Mouse (Mus musculus): ENCODE results near the gene Apol11b. TPM values are rescaled to one million over a fixed set of nuclear protein-coding genes. Genes with fewer than 3 reads are reported as not detected.
"Not testable (repeated sequence)": the region's sequence is repeated elsewhere in the genome, so short reads cannot be mapped to it uniquely, and the experiment has no call there.

The Apol11b gene
- 0.27 and 0.37 TPM in 2 replicates for total RNA-seq (2014; rRNA removed)
- polyA plus RNA-seq (2012; rRNA removed), result 0.04 TPM in 1 of 2 replicates, not detected in the other

GRCm38 (mm10) chr15:77643176-77643575, at the start of gene Apol11b:
TSS of gene Apol11b (minus strand) at chr15:77643286.
- H3K27ac ChIP-seq (replicated peaks; ENCODE audit: insufficient read depth, low read depth, low read length); H3K79me2 ChIP-seq (ENCODE audit: control insufficient read depth, insufficient read depth, low read length); H3K27me3 ChIP-seq (ENCODE audit: control insufficient read depth, insufficient read depth, low read length); H3K4me3 ChIP-seq (ENCODE audit: insufficient read depth, low read depth, low read length); H3K9ac ChIP-seq (ENCODE audit: low read depth, low read length); H3K36me3 ChIP-seq (ENCODE audit: control insufficient read depth, insufficient read depth, low read length); DNase-seq (ENCODE audit: extremely low read depth, low read depth, low spot score); H3K4me1 ChIP-seq (ENCODE audit: control insufficient read depth, insufficient read depth, low read length): not testable (repeated sequence)
- WGBS, result 71% methylated on average over 2 of the region's 2 CpGs

- DNase-seq (ENCODE audit: extremely low read depth, low read depth, low spot score); H3K27ac ChIP-seq (replicated peaks; ENCODE audit: insufficient read depth, low read depth, low read length); H3K79me2 ChIP-seq (ENCODE audit: control insufficient read depth, insufficient read depth, low read length); H3K36me3 ChIP-seq (ENCODE audit: control insufficient read depth, insufficient read depth, low read length); H3K27me3 ChIP-seq (ENCODE audit: control insufficient read depth, insufficient read depth, low read length); H3K4me1 ChIP-seq (ENCODE audit: control insufficient read depth, insufficient read depth, low read length); H3K4me3 ChIP-seq (ENCODE audit: insufficient read depth, low read depth, low read length); H3K9ac ChIP-seq (ENCODE audit: low read depth, low read length): not testable (repeated sequence)
- WGBS, result 12% methylated on average over 20 of the region's 20 CpGs
Observed at GRCm38 (mm10) chr15:77691532-77692311, 48.6 kb upstream of the Apol11b start.

- WGBS, result 13% methylated on average over 11 of the region's 11 CpGs
- H3K9ac ChIP-seq (ENCODE audit: low read depth, low read length); H3K27me3 ChIP-seq (ENCODE audit: control insufficient read depth, insufficient read depth, low read length); H3K79me2 ChIP-seq (ENCODE audit: control insufficient read depth, insufficient read depth, low read length); H3K27ac ChIP-seq (replicated peaks; ENCODE audit: insufficient read depth, low read depth, low read length); H3K4me3 ChIP-seq (ENCODE audit: insufficient read depth, low read depth, low read length); DNase-seq (ENCODE audit: extremely low read depth, low read depth, low spot score); H3K4me1 ChIP-seq (ENCODE audit: control insufficient read depth, insufficient read depth, low read length); H3K36me3 ChIP-seq (ENCODE audit: control insufficient read depth, insufficient read depth, low read length): not testable (repeated sequence)
- TF ChIP-seq CTCF (IDR thresholded peaks at IDR 0.05; ENCODE audit: low read depth, low read length), result peak; percentile 68
Observed at GRCm38 (mm10) chr15:77683944-77684343, 40.9 kb upstream of the Apol11b start.

- not testable (repeated sequence) for H3K79me2 ChIP-seq (ENCODE audit: control insufficient read depth, insufficient read depth, low read length); H3K27ac ChIP-seq (replicated peaks; ENCODE audit: insufficient read depth, low read depth, low read length); H3K4me3 ChIP-seq (ENCODE audit: insufficient read depth, low read depth, low read length); H3K27me3 ChIP-seq (ENCODE audit: control insufficient read depth, insufficient read depth, low read length); DNase-seq (ENCODE audit: extremely low read depth, low read depth, low spot score); H3K36me3 ChIP-seq (ENCODE audit: control insufficient read depth, insufficient read depth, low read length); H3K9ac ChIP-seq (ENCODE audit: low read depth, low read length); H3K4me1 ChIP-seq (ENCODE audit: control insufficient read depth, insufficient read depth, low read length)
- 72% methylated on average over 1 of the region's 1 CpGs for WGBS
Observed at GRCm38 (mm10) chr15:77674081-77674480, 31.0 kb upstream of the Apol11b start.

- H3K4me1 ChIP-seq (ENCODE audit: control insufficient read depth, insufficient read depth, low read length); H3K27ac ChIP-seq (replicated peaks; ENCODE audit: insufficient read depth, low read depth, low read length); H3K79me2 ChIP-seq (ENCODE audit: control insufficient read depth, insufficient read depth, low read length); H3K27me3 ChIP-seq (ENCODE audit: control insufficient read depth, insufficient read depth, low read length); H3K4me3 ChIP-seq (ENCODE audit: insufficient read depth, low read depth, low read length); H3K36me3 ChIP-seq (ENCODE audit: control insufficient read depth, insufficient read depth, low read length); DNase-seq (ENCODE audit: extremely low read depth, low read depth, low spot score); H3K9ac ChIP-seq (ENCODE audit: low read depth, low read length): not testable (repeated sequence)
- 87% methylated on average over 2 of the region's 2 CpGs for WGBS
Observed at GRCm38 (mm10) chr15:77661841-77662240, 18.8 kb upstream of the Apol11b start.

- not testable (repeated sequence) for H3K27ac ChIP-seq (replicated peaks; ENCODE audit: insufficient read depth, low read depth, low read length)
- WGBS, result 17% methylated on average over 1 of the region's 1 CpGs
Observed at GRCm38 (mm10) chr15:77659773-77660172, 16.7 kb upstream of the Apol11b start.

GRCm38 (mm10) chr15:77651143-77651542, 8.1 kb upstream of the Apol11b start:
- H3K36me3 ChIP-seq (ENCODE audit: control insufficient read depth, insufficient read depth, low read length); H3K4me3 ChIP-seq (ENCODE audit: insufficient read depth, low read depth, low read length); H3K79me2 ChIP-seq (ENCODE audit: control insufficient read depth, insufficient read depth, low read length); H3K4me1 ChIP-seq (ENCODE audit: control insufficient read depth, insufficient read depth, low read length); H3K9ac ChIP-seq (ENCODE audit: low read depth, low read length); H3K27me3 ChIP-seq (ENCODE audit: control insufficient read depth, insufficient read depth, low read length); DNase-seq (ENCODE audit: extremely low read depth, low read depth, low spot score); H3K27ac ChIP-seq (replicated peaks; ENCODE audit: insufficient read depth, low read depth, low read length): not testable (repeated sequence)

More at GRCm38 (mm10) chr15:77659773-77660172, 16.7 kb upstream of the Apol11b start:
- not testable (repeated sequence) for H3K27me3 ChIP-seq (ENCODE audit: control insufficient read depth, insufficient read depth, low read length); DNase-seq (ENCODE audit: extremely low read depth, low read depth, low spot score); H3K4me3 ChIP-seq (ENCODE audit: insufficient read depth, low read depth, low read length); H3K9ac ChIP-seq (ENCODE audit: low read depth, low read length); H3K79me2 ChIP-seq (ENCODE audit: control insufficient read depth, insufficient read depth, low read length); H3K36me3 ChIP-seq (ENCODE audit: control insufficient read depth, insufficient read depth, low read length); H3K4me1 ChIP-seq (ENCODE audit: control insufficient read depth, insufficient read depth, low read length)

GRCm38 (mm10) chr15:77629822-77630221, 13.3 kb downstream of the Apol11b start:
- not testable (repeated sequence) for DNase-seq (ENCODE audit: extremely low read depth, low read depth, low spot score); H3K27ac ChIP-seq (replicated peaks; ENCODE audit: insufficient read depth, low read depth, low read length); H3K36me3 ChIP-seq (ENCODE audit: control insufficient read depth, insufficient read depth, low read length); H3K27me3 ChIP-seq (ENCODE audit: control insufficient read depth, insufficient read depth, low read length); H3K4me1 ChIP-seq (ENCODE audit: control insufficient read depth, insufficient read depth, low read length); H3K4me3 ChIP-seq (ENCODE audit: insufficient read depth, low read depth, low read length); H3K9ac ChIP-seq (ENCODE audit: low read depth, low read length); H3K79me2 ChIP-seq (ENCODE audit: control insufficient read depth, insufficient read depth, low read length)
- 85% methylated on average over 3 of the region's 3 CpGs for WGBS

All from liver, adult 2 months (tissue).